9 mouse cellular contexts compared by ENCODE assay signal in genomic region chr16:4285257-4285656, GRCm38 (mm10).
DNase-seq lines count a peak whose midpoint lies in the region; ATAC-seq and TF ChIP-seq lines count a peak whose summit lies in the region.
"Had no signal": no experiment of that assay in that cellular context is flagged by ENCODE, and none has a peak within 500 bp of the region (broad histone marks: within the 10 kb centered on the region; RNA-seq: fewer than 3 reads in every experiment).

No protein-coding gene starts in this region.

- peak; percentile 64 for DNase-seq in heart, postnatal 0 days (ENCODE audit: low spot score)
- no peak for DNase-seq in heart, postnatal 25 days (ENCODE audit: low spot score)
- peak; percentile 47 for DNase-seq in CH12.LX (ENCODE audit: extremely low read depth)
- DNase-seq in brain, embryonic 14.5 days (ENCODE audit: low read depth): peak; percentile 36
- DNase-seq in kidney, postnatal 14 days: peak; percentile 61
- peak; percentile 14 for DNase-seq in retina, postnatal 7 days (ENCODE audit: low read depth, low spot score)
- no peak for DNase-seq in cerebellum, adult 8-10 months

- in situ Hi-C loops in CH12.LX (cut with MboI; ENCODE audit: low pct_ligation_motif_present, low pct_unique_long_range_greater_than_20kb, low sequenced_read_pairs): loop anchor here (25.0 kb wide), 1 partner anchor 448 kb away; the partner anchor contains the start of genes Olfr15 and Zfp174

- H3K4me2 ChIP-seq in heart, postnatal 0 days (ENCODE audit: low read depth, low read length): no peak overlapping the region
- H3K4me2 ChIP-seq in CH12.LX (ENCODE audit: insufficient read depth, low read depth, poor library complexity, severe bottlenecking): peak overlapping the region; percentile 8; the same call in 1 of the 2 replicates
- no peak overlapping the region for H3K4me2 ChIP-seq in neural tube, embryonic 15.5 days
- H3K4me2 ChIP-seq: limb, embryonic 15.5 days had no signal

- no peak for TF ChIP-seq POLR2A in CH12.LX (IDR thresholded peaks at IDR 0.05; ENCODE audit: low read depth, low read length)
- TF ChIP-seq POLR2A in brain, embryonic 14.5 days (IDR thresholded peaks at IDR 0.05; ENCODE audit: borderline replicate concordance, extremely low read depth, insufficient read depth, insufficient read length, poor library complexity, severe bottlenecking): no peak

- peak; percentile 73 for TF ChIP-seq RAD21 in CH12.LX (IDR thresholded peaks at IDR 0.05; ENCODE audit: low read depth, low read length)

- no peaks in the 10 kb centered on the region for H3K27me3 ChIP-seq in heart, postnatal 0 days (ENCODE audit: control insufficient read depth, insufficient read depth, low read length)
- no peaks in the 10 kb centered on the region for H3K27me3 ChIP-seq in CH12.LX (replicated peaks)
- H3K27me3 ChIP-seq in neural tube, embryonic 15.5 days (replicated peaks): no peaks in the 10 kb centered on the region
- H3K27me3 ChIP-seq: limb, embryonic 15.5 days had no signal

- no peaks in the 10 kb centered on the region for H3K9me3 ChIP-seq in heart, postnatal 0 days (replicated peaks; ENCODE audit: control insufficient read depth, low read length)
- no peaks in the 10 kb centered on the region for H3K9me3 ChIP-seq in CH12.LX (replicated peaks; ENCODE audit: low read length)
- no peaks in the 10 kb centered on the region for H3K9me3 ChIP-seq in neural tube, embryonic 15.5 days (replicated peaks)
- H3K9me3 ChIP-seq: limb, embryonic 15.5 days had no signal

- H3K36me3 ChIP-seq in heart, postnatal 0 days (replicated peaks; ENCODE audit: control insufficient read depth, insufficient read depth, low read length): peaks cover 21% of the 10 kb centered on the region
- peaks cover 0 to 11% of the 10 kb centered on the region in 2 experiments for H3K36me3 ChIP-seq in CH12.LX (replicated peaks in 1 of 2; ENCODE audit: control insufficient read depth in 1 of 2, insufficient read depth in 1 of 2, low read length in 1 of 2)
- peaks cover 17% of the 10 kb centered on the region for H3K36me3 ChIP-seq in neural tube, embryonic 15.5 days
- H3K36me3 ChIP-seq: limb, embryonic 15.5 days had no signal

- H3K4me1 ChIP-seq in heart, postnatal 0 days (ENCODE audit: control insufficient read depth, insufficient read depth): no peaks in the 10 kb centered on the region
- peaks cover 2 to 25% of the 10 kb centered on the region in 2 experiments for H3K4me1 ChIP-seq in CH12.LX (ENCODE audit: control insufficient read depth in 1 of 2, insufficient read depth in 2 of 2)
- no peaks in the 10 kb centered on the region for H3K4me1 ChIP-seq in neural tube, embryonic 15.5 days

- no peak for TF ChIP-seq EP300 in heart, postnatal 0 days (IDR thresholded peaks at IDR 0.05; ENCODE audit: low read depth)
- TF ChIP-seq EP300 in CH12.LX (IDR thresholded peaks at IDR 0.05; ENCODE audit: low read length): no peak

- WGBS in heart, postnatal 0 days: 54% methylated on average over 5 of the region's 5 CpGs
- 71% methylated on average over 5 of the region's 5 CpGs for WGBS in neural tube, embryonic 15.5 days

- H3K27ac ChIP-seq in heart, postnatal 0 days (ENCODE audit: low read depth): no peak overlapping the region
- no peak overlapping the region for H3K27ac ChIP-seq in CH12.LX (ENCODE audit: insufficient read depth, low read depth)
- no peak overlapping the region for H3K27ac ChIP-seq in neural tube, embryonic 15.5 days (replicated peaks)
- H3K27ac ChIP-seq: limb, embryonic 15.5 days had no signal

- H3K4me3 ChIP-seq in heart, postnatal 0 days (ENCODE audit: low read depth, low read length): no peak overlapping the region
- peak overlapping the region in 1 of 3 experiments; percentile 14 for H3K4me3 ChIP-seq in CH12.LX (replicated peaks in 1 of 3; ENCODE audit: low read depth in 2 of 3, low read length in 2 of 3, poor library complexity in 1 of 3)
- no peak overlapping the region for H3K4me3 ChIP-seq in neural tube, embryonic 15.5 days (replicated peaks)
- H3K4me3 ChIP-seq: limb, embryonic 15.5 days had no signal

- ATAC-seq in heart, postnatal 0 days (ENCODE audit: insufficient read depth, low read depth): peak; percentile 66; the same call in 1 of the 2 replicates
- no peak for ATAC-seq in neural tube, embryonic 15.5 days (ENCODE audit: low FRiP score)

- dilution Hi-C loops in CH12.LX (cut with MboI; ENCODE audit: extremely low pct_ligation_motif_present, extremely low pct_unique_long_range_greater_than_20kb, low sequenced_read_pairs): no loop called here

- TF ChIP-seq CTCF in heart, postnatal 0 days (IDR thresholded peaks at IDR 0.05; ENCODE audit: low read depth): peak; percentile 84
- TF ChIP-seq CTCF in CH12.LX (conservative IDR thresholded peaks at IDR 0.05 in 1 of 2, IDR thresholded peaks at IDR 0.05 in 1 of 2; ENCODE audit: low read depth in 2 of 2, low read length in 2 of 2): peak; percentile 55 to 86
- TF ChIP-seq CTCF in brain, embryonic 14.5 days (IDR thresholded peaks at IDR 0.05; ENCODE audit: borderline replicate concordance, extremely low read depth, insufficient read depth, insufficient read length): peak; percentile 50; the same call in 1 of the 2 replicates

- intact Hi-C loops in heart, postnatal 25 days (cut with DNase I): loop anchor here (1.0 to 5.0 kb wide), 2 partner anchors 73 to 216 kb away; partner anchors contain the start of gene Crebbp

- no peaks in the 10 kb centered on the region for H3K79me2 ChIP-seq in CH12.LX (replicated peaks; ENCODE audit: control insufficient read depth, extremely low read depth, insufficient read depth, poor library complexity, severe bottlenecking)

- H3K9ac ChIP-seq in heart, postnatal 0 days (replicated peaks; ENCODE audit: low read depth, low read length): no peak overlapping the region
- no peak overlapping the region for H3K9ac ChIP-seq in CH12.LX (ENCODE audit: insufficient read depth, low read depth)
- H3K9ac ChIP-seq in neural tube, embryonic 15.5 days (replicated peaks): no peak overlapping the region
- H3K9ac ChIP-seq: limb, embryonic 15.5 days had no signal

TF ChIP-seq in CH12.LX, 34 proteins besides CTCF, POLR2A, EP300 and RAD21:
- TF ChIP-seq TBP (conservative IDR thresholded peaks at IDR 0.05; ENCODE audit: low read depth, low read length) (no peak), USF1 (IDR thresholded peaks at IDR 0.05; ENCODE audit: low read depth, low read length) (no peak), MAX (IDR thresholded peaks at IDR 0.05; ENCODE audit: low read length) (no peak), GABPA (IDR thresholded peaks at IDR 0.05; ENCODE audit: insufficient replicate concordance, low read depth, low read length) (no peak), SIN3A (IDR thresholded peaks at IDR 0.05; ENCODE audit: low read length) (peak; percentile 44; the same call in 1 of the 2 replicates), POLR2AphosphoS2 (IDR thresholded peaks at IDR 0.05; ENCODE audit: low read depth, low read length) (no peak), SMC3 (IDR thresholded peaks at IDR 0.05; ENCODE audit: low read depth, low read length) (peak; percentile 81), ELF1 (IDR thresholded peaks at IDR 0.05; ENCODE audit: low read depth, low read length) (peak; percentile 66), MAFK (IDR thresholded peaks at IDR 0.05; ENCODE audit: insufficient replicate concordance, low read length) (no peak), MXI1 (IDR thresholded peaks at IDR 0.05; ENCODE audit: low read depth, low read length) (no peak), IRF4 (IDR thresholded peaks at IDR 0.05; ENCODE audit: low read depth, low read length) (peak; percentile 60), MYC (IDR thresholded peaks at IDR 0.05; ENCODE audit: low read depth, low read length) (0 out of 2 replicates have a peak, but pooled peaks have one; percentile 42), USF2 (conservative IDR thresholded peaks at IDR 0.05; ENCODE audit: low read depth, low read length) (no peak), JUND (conservative IDR thresholded peaks at IDR 0.05; ENCODE audit: low read depth, low read length) (0 out of 2 replicates have a peak, but pooled peaks have one; percentile 29), ZKSCAN1 (IDR thresholded peaks at IDR 0.05; ENCODE audit: borderline replicate concordance, low read depth, low read length) (no peak), UBTF (IDR thresholded peaks at IDR 0.05; ENCODE audit: low read depth, low read length) (no peak), TCF12 (IDR thresholded peaks at IDR 0.05; ENCODE audit: low read depth, low read length) (peak; percentile 64; the same call in 1 of the 2 replicates), MEF2A (IDR thresholded peaks at IDR 0.05; ENCODE audit: borderline replicate concordance, low read depth, low read length) (peak; percentile 63; the same call in 1 of the 2 replicates), ZNF384 (IDR thresholded peaks at IDR 0.05; ENCODE audit: low read depth, low read length) (no peak), NRF1 (IDR thresholded peaks at IDR 0.05; ENCODE audit: low read depth, low read length) (no peak), NELFE (IDR thresholded peaks at IDR 0.05; ENCODE audit: low read depth, low read length) (peak; percentile 53; the same call in 1 of the 2 replicates), JUN (IDR thresholded peaks at IDR 0.05; ENCODE audit: insufficient read depth, low read depth, low read length) (no peak), KAT2A (IDR thresholded peaks at IDR 0.05; ENCODE audit: insufficient replicate concordance, low read length) (no peak), ZC3H11A (IDR thresholded peaks at IDR 0.05; ENCODE audit: low read depth, low read length) (peak; percentile 5; the same call in 1 of the 2 replicates), CHD1 (IDR thresholded peaks at IDR 0.05; ENCODE audit: low read depth, low read length) (no peak), RCOR1 (conservative IDR thresholded peaks at IDR 0.05; ENCODE audit: low read depth, low read length) (0 out of 2 replicates have a peak, but pooled peaks have one; percentile 39), BHLHE40 (IDR thresholded peaks at IDR 0.05; ENCODE audit: low read depth, low read length) (peak; percentile 7; the same call in 1 of the 2 replicates), ZMIZ1 (IDR thresholded peaks at IDR 0.05; ENCODE audit: low read depth, low read length) (no peak), CHD2 (IDR thresholded peaks at IDR 0.05; ENCODE audit: low read length) (no peak), HCFC1 (IDR thresholded peaks at IDR 0.05; ENCODE audit: low read depth, low read length) (no peak), PAX5 (IDR thresholded peaks at IDR 0.05; ENCODE audit: low read length) (no peak), MAZ (IDR thresholded peaks at IDR 0.05; ENCODE audit: low read depth, low read length) (no peak), ETS1 (conservative IDR thresholded peaks at IDR 0.05; ENCODE audit: low read depth, low read length) (no peak), E2F4 (IDR thresholded peaks at IDR 0.05; ENCODE audit: insufficient replicate concordance, low read depth, low read length) (no peak)

Comparison
In these comparisons a context has a peak if more than half of its experiments do, and no peak if none do; other contexts are left out.
1. DNase-seq: peak in heart, postnatal 0 days (single experiment), CH12.LX (single experiment), brain, embryonic 14.5 days (single experiment), kidney, postnatal 14 days (single experiment) and retina, postnatal 7 days (single experiment); none in heart, postnatal 25 days (single experiment) and cerebellum, adult 8-10 months (single experiment).
2. Peak in every context shown above with its lines, with median percentiles within 50 percentile points of each other: CTCF ChIP-seq.